Mouse (Mus musculus): ENCODE results near the gene Ccdc88c.
"Not testable (repeated sequence)": the region's sequence is repeated elsewhere in the genome, so short reads cannot be mapped to it uniquely, and the experiment has no call there.

The Ccdc88c gene

GRCm38 (mm10) chr12:101016412-101016928, 12.4 kb downstream of the Ccdc88c start:
- no peak for DNase-seq

DNA sequence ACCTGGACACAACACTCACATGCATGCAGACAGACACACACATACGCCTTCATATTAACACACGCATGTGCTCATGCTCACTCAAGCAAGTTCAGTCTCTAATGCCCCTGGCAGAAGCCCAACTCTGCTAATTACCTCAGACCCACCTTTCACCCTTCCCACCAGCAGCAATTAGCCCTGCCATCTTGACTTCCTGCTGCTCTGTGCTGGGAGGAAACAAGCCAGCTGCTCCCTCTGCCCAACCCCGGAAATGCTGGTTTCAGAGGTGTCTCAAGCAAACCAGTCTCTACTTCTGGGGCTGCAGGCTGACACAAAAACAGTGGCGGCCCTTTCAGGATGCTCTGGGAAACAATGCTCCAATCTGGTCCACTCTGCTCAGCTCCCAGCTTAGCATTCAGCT, 12.9 kb downstream of the Ccdc88c start:
- DNase-seq = peak; percentile 46

DNA sequence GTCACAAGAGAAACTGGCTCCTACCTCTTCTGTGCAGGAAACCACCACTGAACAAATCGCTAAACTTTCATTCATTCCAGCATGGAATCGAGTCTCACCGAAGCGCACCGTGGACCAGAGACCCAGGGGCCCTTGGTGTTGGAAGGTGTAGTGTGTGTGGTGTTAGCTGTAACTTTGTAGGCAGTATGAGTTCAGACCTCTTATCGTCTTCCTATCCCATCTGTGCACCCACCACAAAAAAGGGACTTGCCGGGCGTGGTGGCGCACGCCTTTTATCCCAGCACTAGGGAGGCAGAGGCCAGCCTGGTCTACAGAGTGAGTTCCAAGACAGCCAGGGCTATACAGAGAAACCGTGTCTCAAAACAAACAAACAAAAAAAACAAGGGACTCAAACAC, 13.7 kb downstream of the Ccdc88c start:
- DNase-seq = no peak

GRCm38 (mm10) chr12:101014549-101015164, 14.2 kb downstream of the Ccdc88c start:
- no peak for DNase-seq

GRCm38 (mm10) chr12:101013668-101014067, 15.2 kb downstream of the Ccdc88c start:
- not testable (repeated sequence) for DNase-seq

DNA sequence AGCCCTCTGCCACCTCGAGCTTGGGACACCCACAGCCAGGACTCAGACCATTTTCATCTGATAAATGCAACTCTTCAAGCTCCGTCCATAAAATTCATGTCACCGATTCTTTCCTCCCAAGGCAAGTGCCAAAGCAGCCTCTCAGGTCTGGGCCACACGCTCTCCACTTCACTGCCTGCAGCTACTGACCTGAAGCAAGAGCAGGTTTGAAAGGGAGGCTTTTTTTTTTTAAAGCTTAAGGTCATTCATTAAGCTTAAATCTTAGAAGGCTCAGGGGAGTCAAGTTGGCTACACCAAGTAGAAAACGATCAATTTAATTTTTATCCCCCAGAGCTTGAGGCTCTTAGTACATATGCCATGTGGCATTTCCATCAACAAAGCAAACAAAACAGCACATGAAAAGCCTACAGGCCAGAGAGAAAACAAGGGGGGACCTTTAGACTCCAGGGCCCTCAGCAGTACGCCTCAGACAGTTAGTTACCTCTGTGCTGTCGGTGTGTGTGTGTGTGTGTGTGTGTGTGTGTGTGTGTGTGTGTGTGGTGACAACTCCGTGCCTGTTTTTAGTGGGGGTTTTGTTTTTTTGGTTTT, 15.7 kb downstream of the Ccdc88c start:
- no peak for DNase-seq

GRCm38 (mm10) chr12:101012197-101013077, 16.4 kb downstream of the Ccdc88c start:
- no peak for DNase-seq

DNA sequence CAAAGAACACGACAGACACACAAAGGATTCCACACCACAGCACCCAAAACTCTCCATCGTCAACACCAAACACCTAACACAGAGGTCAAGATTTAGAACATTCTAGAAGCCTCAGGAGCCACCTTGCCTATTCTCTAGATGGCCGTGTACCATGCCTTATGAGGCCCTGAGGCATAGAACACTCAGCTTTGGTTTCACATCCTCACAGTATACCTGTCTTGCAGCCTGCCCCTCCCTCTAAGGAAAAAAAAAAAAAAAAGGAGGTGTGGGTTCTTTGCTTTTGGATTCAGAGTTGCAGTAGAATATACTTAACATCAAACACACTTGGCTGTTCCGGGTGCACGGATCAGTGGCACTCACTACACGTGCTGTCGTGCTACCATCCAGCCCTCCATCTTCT, 17.8 kb downstream of the Ccdc88c start:
- DNase-seq = no peak

- DNase-seq = no peak
Observed at GRCm38 (mm10) chr12:101010148-101010920, 18.5 kb downstream of the Ccdc88c start.

DNA sequence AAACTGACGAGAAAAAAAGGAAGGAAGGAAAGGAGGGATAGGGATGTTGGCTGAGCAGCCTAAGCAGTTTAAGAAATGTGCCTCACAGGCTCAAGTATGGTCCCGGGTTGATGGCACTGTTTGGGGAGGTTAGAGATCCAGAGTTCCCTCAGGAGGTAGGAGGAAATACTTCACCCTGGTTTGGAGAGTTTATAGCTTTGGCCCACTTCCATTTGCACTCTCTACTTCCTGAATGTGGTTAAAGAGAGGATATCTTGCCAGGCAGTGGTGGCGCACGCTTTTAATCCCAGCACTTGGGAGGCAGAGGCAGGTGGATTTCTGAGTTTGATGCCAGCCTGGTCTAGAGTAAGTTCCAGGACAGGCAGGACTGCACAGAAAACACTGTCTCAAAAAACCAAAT, 19.6 kb downstream of the Ccdc88c start:
- DNase-seq = no peak

GRCm38 (mm10) chr12:101008648-101009047, 20.2 kb downstream of the Ccdc88c start:
- no peak for DNase-seq

- DNase-seq = no peak
Observed at GRCm38 (mm10) chr12:101007968-101008481, 20.8 kb downstream of the Ccdc88c start.

- no peak for DNase-seq
Observed at GRCm38 (mm10) chr12:101007427-101007826, 21.4 kb downstream of the Ccdc88c start.

DNA sequence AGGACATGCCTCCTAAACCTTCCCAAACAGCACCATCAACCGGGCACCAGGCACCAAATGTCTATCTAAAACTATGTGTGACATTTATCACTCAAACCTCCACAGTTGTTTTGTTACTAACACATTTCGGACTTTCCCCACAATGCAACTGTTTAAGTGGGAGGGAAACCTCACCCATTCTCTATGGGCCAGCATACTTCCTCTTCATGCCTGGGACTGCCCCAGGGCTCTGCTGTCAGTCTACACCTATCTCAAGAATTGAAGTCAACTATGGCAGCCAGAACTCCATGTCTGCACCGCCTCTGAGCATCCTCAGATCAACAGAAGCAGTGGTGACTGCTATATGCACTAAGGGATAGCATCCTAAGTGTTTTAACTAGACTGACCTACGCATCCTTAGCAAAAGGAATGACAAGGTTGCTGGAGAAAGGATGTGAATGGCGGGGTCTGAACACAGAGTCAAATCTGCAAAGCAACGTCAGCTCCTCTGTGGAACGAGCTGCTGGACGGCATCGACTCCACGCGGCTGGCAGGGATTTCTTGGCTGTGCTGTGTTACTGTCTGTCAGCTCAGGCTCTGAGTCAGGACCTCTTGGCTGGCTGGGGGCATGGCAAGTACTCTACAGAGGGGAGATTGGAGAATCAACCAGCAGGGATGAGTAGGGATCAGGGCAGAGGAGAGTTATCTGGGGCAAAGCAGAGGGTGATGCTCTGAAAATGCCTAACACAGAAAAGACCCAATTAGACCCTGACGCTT, 23.0 kb downstream of the Ccdc88c start:
- no peak for DNase-seq

GRCm38 (mm10) chr12:101004982-101005381, 23.9 kb downstream of the Ccdc88c start:
- no peak for DNase-seq

DNA sequence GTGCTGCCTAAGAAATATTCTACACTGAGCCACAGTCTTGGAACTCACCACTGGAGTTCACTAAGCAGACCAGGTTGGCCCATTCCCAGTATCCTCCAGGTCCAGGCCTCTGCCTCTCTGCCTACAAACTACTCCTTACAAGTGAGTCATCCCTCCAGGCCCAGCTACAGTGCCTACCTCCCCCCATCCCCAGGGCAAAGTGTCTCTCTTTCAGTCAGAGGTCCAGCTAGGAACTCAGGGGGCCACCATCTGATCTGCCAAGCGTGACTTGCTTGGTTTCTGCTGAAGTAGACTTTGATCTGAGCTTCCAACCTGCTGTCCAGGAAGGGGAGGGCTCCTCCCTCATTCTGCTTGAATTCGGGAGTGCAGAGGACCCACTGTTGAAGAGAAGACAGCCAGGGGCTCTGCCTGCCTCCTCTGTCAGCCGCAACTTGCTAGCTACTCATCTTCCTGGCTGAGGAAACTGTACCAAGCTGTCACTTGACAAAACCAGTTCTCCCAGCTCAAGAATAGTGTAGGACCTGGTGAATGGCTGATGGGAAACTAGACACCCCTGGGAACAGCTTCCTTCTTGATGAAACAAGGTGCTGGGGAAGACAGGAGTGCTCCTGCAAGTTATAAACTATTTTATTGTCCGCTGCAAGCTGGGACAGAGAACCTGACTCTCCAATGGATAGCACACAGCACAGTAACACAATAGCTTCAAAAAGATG, 25.9 kb downstream of the Ccdc88c start:
- DNase-seq = no peak

- DNase-seq = no peak
Observed at GRCm38 (mm10) chr12:100999061-100999954, 29.5 kb downstream of the Ccdc88c start.

- no peak for DNase-seq
Observed at GRCm38 (mm10) chr12:100998564-100998962, 30.3 kb downstream of the Ccdc88c start.

GRCm38 (mm10) chr12:100997830-100998563, 30.9 kb downstream of the Ccdc88c start:
- DNase-seq = no peak

Measured in lung, postnatal 14 days (tissue).